Mouse (Mus musculus) spleen, postnatal 0 days (tissue): ENCODE results near the gene Pced1b. TPM values are rescaled to one million over a fixed set of nuclear protein-coding genes. Genes with fewer than 3 reads are reported as not detected.

Experiments
- polyA plus RNA-seq: library from polyadenylated mRNA; unstranded; fragments of >200 nt; fragmentation: Nextera tagmentation; extraction: Ambion mirVana; gene quantifications from 2 replicates; pipeline ENCODE4 v1.2.1, GENCODE M21; 2015

Pced1b gene
- polyA plus RNA-seq: 6.2 and 7.3 TPM in 2 replicates

GRCm38 (mm10) chr15:97246911-97247790 is at the start of gene Pced1b, which contains the start of gene Amigo2:
Gene Pced1b (plus strand): TSS chr15:97247107.
Gene Amigo2 (minus strand): TSS chr15:97247287.

Other genes with a start within 250 kb of the Pced1b start
- 9.5 and 11.7 TPM in 2 replicates for gene Slc38a4, start 191.2 kb upstream of the Pced1b start, polyA plus RNA-seq
- gene Amigo2, start 180 bp downstream of the Pced1b start, polyA plus RNA-seq: 4.8 and 4.9 TPM in 2 replicates